Mouse (Mus musculus): ENCODE data around the gene Pfkfb1.
A peak's percentile ranks its signal among the peaks of the same experiment; 100 is the strongest.

Pfkfb1 gene

DNA sequence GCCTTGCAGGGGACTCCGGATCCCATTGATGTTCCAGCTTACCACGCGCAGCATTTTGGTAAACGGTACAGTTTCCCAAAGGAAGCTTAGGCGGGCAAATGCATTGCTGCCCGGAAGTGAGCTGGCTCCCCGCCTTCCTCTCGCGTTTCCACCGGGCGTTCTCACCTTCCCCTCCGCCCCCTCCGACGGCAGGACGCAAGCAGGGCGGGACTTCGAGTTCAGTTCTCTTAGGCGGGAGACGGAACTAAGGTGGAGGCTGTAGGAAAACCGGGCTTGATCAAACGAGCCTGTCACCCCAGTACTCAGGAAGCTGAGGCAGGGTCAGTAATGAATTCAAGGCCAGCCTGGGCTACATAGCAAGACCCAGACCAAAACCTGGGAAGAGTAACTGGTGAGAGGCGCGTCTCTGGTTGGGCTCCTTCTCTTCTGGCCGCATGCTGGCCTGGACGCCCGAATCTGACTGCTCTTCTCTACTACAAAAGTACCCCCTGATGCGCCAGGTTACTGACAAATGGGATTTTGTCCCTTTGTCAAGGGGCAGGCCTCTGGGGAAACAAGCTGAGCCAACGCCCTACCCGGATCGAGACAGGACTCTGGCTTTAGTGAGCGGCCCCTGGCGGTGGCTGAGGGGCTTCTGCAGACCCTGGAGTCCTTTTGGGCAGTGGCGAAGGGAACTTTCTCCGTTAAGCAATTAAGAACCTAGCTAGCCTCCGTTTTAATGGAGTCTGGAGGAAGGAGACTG, at the start of gene Pfkfb1:
Pfkfb1 (plus strand) TSS at position 207 of the 742 bp plus-strand sequence.
- peak; percentile 63 to 65 for DNase-seq

DNA sequence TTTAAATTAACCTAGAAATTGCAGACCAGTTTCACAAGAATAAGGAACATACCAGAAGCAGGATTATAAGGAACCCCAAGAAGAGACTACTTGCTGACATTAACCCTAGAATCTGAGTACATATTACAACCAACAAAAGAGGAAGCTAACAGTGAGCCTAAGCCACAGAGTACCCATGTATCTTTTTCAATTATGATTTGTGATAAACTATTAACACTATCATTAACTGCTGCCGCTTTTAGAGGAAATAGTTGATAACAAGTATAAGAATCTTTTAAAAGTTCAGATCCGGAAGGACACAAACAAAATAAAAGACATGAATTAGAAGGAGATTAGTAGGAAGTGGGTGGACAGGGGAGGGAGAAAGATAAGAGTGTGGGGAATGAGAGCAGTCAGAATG, 47.9 kb upstream of the Pfkfb1 start:
- no peak for DNase-seq

DNA sequence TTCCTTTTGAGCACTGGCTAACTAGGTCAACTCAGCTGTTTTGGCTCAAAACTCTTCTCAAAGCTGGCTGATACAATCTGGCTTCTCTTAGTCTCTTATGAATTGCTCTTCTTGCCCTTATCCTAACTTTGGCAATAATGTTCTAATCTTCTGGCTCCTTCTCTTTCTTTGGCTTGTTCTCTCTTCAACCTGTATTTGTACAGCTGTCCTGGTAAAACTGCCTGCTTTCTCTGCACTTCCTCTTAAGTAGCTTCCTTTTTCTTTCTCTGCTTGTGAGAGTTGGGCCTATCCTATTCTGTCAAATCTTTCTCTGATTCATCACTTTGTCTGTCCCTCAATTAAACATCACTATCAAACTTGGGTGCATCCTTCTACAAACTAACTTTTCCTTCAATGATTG, 46.3 kb upstream of the Pfkfb1 start:
- no peak for DNase-seq

DNA sequence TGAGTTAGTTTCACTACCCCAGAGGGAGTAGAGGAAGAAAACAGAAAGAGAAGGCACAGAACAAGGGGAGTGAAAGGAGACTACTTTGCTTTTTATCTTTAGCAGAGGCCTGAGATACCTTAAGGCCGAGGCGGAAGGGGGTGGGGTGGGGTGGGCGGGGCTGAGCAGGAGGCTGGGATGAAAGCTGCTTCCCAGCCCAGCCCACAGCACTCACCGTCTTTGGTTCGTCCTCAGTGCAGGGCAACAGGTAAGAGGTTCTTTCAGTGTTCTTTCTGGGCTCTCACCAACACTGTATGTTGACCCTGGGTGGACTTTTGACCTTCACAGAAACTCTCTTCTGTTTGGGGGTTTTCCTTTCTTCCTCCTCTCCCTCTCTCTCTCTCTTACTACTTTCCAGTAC, 40.8 kb upstream of the Pfkfb1 start, which contains the start of gene Alas2:
Alas2 (plus strand) TSS at position 137 of the 400 bp plus-strand sequence.
- DNase-seq, result no peak

DNA sequence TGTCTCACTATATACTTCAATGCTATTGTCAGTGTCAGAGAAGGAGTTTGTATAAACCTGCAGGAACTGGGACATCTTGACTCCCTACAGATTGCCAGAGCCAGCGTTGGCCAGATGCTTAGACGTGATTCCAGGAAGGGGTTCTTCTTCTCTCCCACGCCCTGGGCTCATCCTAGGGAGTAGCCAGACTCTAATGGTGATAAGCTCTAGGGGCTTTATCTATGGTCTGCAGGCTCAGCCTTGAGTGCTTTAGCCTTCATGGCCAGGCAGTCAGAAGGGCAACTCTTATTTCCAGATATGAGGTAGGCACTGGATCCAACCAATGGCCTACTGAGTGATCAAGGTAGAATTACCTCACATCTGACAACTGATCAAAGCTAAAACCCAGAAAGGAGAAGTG, 38.4 kb upstream of the Pfkfb1 start:
- DNase-seq, result no peak

DNA sequence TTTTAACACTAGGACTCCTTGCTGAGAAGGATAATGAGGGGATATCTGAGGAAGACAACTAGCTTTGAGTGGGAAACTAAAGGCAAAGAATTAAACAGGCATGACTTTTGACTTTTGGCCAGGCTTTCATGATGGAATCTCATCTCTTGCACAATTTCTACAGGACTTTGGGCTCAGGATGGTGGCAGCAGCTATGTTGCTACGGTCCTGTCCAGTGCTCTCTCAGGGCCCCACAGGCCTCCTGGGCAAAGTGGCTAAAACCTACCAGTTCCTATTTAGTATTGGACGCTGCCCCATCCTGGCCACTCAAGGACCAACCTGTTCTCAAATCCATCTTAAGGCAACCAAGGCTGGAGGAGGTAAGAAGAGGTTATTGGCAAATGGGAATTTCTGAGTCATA, 36.0 kb upstream of the Pfkfb1 start:
- no peak for DNase-seq

DNA sequence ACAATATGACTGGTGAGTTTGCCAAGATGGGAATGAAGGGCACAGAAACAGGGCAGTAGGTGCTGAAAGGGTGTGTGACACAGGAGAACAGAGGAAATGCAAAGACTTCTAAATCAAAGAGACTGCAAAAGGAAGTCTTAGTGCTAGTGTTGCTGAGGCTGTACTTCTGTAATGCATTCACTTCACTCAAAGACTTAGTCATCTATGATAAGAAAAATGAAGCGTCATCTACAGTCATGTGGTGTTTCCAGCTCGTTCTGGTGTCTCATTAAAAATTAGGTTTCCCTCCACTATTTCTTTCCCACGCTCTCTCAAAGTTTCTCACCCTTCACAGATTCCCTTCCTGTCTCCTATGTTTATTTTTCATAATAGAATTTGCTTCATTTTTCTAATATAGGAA, 34.0 kb upstream of the Pfkfb1 start:
- DNase-seq, result no peak

DNA sequence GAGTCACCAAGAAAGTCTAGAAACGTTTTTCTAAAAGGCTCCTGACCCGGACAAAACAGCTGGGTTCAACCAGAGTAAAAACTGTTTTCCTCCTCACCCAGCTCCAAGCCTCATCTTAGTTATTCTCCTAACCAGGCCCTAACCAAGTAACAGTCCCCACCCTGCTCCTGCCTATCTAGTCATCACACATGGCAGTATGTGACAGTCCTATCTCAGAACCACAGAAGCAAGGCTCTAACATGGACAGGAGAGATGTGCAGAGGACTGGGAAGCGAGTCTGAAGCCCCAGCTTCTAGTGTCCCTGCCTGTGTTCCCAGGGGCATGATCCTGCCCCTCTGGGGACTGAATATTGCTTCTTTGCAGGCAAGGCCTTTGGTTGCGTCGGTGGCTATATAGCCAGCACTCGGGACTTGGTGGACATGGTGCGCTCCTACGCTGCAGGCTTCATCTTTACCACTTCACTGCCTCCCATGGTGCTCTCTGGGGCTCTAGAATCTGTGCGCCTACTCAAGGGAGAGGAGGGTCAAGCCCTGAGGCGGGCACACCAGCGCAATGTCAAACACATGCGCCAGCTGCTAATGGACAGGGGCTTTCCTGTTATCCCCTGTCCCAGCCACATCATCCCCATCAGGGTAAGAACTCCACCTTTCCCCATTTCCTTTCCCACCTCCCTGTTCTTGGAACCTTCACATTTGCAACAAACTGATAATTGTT, 23.2 kb upstream of the Pfkfb1 start:
- DNase-seq, result no peak

DNA sequence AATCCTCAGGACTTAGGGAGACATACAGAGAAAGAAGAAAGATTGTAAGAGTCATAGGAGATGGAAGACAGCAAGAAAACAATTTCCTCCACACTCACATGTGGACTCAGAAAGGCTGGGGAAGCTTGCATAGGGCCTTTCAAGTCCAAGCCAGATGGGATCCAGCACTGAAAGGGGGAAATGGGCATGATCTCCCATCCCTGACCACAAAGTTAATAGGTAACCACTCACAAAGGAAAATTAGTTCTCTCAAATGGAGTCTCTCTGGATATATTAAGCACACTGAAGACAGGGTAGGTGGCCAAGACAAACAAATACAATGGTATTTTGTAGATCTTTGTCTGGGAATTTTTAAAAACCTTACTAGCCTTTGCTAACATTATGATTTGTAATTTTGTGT, 6.1 kb upstream of the Pfkfb1 start:
- no peak for DNase-seq

DNA sequence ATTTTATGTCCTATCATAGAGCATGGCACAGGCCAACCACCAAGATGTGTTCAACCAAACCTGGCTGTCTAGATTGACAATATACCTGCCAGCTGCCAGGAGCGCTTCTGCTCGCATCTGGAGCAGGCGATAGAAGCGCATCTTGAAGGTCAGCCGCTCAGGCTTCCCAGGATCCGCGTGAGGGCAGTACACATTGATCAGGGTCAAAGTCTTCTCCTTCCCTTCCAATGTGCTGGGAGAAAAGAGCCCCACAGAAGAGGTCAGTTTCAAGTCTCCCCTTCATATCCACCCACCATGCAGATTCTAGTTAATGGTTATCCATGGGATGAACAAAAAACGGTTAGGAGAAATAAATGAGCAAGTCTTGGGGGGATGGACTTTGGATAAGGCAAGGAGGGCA, 2.9 kb upstream of the Pfkfb1 start:
- DNase-seq, result no peak

DNA sequence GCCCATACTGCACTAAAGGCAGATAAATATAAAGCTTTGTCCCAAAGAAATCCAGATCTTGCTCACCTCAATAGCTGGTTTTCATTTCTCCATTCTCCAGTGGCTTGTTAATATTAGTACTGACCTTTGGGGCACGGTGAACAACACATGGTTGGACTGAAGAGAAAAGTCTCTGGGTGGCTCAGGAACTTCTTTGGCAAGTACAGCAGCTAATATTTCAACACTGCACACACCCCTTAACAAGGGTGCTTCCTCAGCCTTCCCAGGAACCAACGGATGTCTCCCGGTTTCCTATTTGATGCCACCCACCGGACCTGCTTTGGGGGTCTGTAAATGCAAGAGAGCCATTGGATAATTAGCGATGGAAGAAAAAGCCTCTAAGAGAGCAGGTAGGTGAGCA, 1.7 kb downstream of the Pfkfb1 start, which contains the start of gene Apex2:
Apex2 (minus strand) TSS at position 173 of the 400 bp plus-strand sequence.
- no peak for DNase-seq

DNA sequence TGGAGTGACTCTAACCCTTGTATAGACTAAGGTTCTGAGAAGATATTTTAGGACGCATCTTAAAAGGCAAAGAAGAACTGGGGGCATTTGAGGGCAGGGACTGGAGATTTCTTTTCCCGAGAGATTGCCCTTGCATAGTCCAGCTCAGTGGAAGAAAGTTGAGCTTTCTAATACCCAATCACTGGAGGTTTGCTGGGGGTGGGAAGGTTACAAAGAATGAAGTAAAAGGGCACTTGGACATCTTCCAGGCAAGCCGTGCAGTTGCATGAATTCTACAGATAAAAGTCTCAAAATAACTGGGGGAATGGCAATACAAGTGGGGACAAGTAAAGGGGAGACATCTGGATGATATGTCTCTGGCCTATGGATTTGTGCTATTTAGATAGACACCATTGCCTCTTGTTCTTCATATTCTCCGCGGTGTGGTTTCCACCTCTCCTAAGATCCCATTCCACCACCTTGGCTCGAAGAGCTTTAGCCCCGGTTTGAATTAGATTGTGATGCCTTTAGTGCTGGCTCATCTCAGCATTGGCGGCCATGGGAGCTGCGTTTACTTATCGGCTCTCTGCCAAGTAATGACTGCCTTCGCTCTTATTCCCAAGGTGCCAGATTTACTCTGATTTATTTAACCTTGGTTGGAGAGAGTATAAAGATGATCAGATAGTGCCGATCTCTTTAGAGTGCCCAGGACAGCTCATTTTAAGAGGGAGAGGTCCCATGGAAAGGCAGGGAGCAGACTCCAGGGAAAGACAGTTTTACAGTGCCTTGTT, 5.4 kb downstream of the Pfkfb1 start:
- no peak for DNase-seq

DNA sequence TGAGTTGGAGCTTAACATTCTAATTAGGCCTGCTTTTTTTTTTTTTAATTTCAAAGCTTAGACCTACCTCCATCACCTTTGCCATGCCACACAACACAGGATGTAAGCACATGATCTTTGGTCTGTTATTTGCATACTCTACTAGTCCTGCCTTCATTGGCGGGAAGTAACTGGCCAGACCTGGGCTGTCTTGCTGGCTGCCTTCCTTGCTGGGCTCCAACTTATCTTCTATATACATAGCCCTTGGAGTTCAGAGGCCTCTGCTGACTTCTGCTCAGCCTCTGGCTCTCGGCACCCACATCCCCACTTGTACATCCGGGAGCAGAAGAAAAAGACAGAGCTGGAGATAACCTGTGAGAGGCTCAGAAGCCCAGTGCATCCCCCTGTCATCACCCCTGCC, 6.1 kb downstream of the Pfkfb1 start:
- DNase-seq, result no peak

DNA sequence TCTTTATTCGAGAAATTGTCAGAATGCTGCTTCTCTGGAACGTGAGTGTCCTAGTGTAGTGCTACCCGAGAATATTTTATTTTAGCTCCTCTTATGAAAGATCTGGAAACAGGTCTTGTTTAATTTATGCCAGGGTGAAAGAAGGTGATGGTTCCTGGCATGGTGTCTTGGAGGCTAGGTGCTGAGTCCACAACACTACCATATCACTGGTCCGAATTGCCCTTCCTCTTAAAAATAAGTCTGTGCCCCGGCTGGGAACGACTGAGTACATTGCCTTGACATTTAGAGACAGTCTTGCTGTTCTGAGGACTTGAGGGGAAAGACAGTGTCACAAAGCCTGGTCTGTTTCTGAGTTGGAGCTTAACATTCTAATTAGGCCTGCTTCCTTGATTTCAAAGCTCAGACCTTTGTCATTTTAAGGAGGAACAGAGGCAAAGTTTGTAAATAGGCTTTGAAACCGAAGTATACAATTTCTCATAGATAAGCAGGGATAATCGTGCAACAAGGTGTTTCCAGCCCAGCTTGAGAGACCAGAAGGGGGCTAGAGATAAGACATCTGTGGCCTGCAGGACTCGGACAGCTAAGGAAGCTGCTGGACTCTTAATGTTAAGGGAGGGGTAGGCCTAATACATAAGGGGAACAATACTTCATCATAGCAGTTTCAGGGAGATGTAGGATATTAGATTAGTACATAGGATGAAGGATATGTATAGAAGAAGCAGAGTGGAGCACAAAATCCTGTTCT, 7.2 kb downstream of the Pfkfb1 start:
- no peak for DNase-seq

DNA sequence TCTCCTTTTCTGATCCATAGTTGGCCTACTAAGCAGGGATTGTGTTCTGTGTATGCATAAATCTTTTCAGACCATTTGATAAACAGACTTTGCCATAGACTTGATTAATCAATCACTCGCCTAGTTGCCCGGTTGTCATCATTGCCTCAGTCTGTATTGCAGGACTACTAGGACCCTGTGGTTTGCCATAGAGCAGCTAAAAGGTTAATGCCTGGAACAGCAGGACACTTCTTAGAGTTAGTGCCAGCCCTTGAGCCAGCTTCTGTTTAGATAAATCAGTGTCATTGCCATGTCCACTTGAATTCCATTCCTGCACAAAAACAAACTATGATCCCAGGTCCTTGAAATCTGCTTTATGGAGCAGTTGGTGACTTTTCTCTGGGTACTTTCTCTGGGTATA, 10.9 kb downstream of the Pfkfb1 start:
- no peak for DNase-seq

DNA sequence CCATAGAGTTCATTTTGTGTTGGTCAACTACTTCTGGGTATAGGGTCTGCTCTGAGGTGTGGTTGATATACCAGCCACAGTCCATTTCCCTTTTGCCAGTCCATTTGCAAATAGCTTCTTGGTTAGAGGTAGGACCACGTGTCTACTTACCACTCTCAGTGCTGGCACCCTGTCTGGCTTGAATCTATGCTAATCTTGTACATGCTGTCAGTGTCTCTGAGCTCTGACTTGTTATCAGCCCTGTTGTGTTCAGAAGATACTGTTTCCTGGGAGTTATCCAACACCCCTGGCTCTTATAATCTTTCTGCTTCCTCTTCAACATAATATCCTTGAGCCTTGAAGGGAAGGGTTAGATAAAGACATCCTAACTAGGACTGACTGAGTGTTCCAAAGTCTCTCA, 48.4 kb downstream of the Pfkfb1 start:
- DNase-seq, result no peak

DNA sequence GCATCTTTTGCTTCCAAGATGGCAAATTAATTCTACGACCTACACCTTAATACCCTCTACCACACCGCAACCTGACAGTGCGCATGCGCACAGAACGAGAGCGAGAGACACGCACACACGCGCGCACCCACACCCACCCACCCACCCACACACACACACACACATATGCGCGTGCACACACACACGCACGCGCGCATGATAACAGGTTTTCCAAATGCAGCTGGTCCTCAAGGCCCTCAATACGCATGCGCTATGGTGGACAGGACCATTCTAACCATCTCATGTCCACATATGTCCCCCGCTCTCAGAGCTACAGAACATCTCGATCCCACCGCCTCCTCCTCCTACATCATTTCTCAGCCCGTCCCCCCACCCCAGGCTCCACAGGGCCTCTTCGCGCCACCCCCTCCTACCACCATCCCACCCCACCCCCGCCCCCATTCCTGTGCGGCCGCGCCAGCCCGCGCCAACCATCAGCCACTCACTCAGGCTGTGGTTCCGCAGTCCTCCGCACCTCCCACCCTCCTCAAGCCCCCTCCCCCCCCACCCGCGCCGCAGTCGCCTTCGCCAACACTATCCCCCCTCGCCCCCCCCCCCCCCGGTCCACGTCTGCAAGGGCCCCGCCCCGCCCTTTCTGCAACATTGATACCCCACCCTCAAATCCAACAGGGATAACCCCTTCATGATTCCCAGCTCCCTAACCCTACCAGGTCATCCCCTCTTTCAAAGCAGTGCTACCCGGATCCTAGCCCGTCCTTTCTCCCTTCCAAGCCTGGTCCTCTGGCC, 68.3 kb downstream of the Pfkfb1 start:
- no peak for DNase-seq

DNA sequence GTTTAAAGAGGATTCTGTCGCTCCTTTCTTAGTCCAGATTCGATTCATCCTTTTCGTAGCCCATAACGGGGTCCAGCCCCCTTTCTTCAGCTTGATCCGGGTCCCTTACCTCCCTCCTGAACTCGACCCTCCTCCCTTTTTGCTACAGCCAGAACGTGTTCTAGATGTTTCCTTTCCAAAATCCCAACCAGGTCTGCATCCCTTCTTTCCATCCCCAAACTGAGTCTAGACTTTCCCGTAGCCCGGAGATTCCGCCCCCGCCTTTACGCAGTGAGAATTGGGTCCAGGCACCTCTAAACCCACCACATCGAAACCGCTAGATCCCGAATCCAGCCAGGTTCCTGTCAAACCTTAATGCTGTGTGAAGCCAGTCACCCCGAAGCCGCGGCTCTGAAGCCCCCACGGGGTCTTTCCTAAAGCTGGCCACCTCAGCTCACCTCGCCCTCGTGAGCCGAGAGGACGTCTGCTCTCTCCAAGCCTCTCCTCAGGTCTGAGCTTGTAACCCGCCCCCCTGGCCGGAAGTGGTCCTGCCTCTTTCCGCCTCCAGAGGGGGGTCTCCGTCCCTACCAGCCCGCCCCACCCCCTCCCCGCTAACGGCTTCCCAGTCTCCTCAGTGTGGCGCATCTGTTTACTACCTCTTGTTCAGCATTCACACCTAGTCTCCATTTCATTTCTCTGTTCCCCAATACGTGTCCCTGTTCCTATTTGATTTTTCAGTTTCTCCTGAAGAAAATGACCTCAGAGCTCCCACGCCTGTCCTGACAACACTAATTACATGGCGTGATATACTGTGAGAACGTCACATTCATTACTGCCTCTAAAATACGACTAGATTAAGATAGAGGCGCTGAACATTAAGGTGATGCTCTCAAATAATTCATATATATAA, 69.1 kb downstream of the Pfkfb1 start, which contains the start of gene Tro:
Tro (minus strand) TSS at position 676 of the 889 bp plus-strand sequence.
- DNase-seq, result no peak

DNA sequence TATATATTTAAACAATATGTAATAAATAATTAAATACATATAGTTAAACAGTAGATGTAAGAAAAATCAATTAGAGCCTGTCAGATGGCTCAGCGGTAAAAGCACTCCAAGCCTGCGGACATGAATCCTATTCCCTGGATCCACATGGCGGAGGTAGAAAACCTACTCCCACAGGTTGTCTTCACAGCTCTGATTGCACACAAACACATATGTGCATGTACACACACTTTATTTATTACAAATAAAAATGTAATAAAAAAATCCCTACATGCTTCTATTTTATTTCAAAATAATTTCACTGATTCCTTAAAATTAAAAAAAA, 69.7 kb downstream of the Pfkfb1 start:
- no peak for DNase-seq

DNA sequence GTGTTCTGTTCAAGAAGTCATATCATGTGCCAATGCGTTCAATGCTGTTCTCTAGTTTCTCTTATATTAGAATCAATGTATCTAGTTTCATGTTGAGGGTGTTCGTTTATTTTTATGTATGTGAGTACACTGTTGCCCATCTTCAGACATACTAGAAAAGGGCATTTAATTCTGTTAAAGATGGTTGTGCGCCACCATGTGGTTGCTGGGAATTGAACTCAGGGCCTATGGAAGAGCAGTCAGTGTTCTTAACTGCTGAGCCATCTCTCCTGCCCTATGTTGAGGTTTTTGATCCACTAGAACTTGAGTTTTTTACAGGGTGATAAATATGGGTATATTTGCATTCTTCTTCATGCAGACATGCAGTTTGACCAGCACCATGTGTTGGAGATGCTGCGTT, 74.8 kb downstream of the Pfkfb1 start:
- DNase-seq, result peak in 1 of 2 experiments; percentile 9

DNA sequence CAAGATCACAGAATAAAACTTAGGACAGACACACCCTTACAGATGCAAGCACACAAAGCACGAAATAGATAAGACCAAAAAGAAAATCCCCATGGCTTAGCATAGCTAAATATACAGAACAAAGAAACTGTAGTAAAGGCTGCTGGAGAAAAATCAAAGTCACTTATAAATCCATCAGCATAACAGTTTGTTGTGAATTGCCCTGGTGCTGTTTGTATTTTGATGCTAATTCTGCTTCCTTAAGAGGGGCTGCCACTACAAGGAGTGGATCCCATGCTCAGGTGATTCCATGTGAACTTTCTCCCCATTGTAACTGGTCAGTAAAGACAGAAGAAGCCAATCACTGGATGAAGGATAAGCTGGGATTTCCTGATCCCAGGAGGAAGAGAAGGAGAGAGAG, 89.5 kb downstream of the Pfkfb1 start:
- DNase-seq, result no peak

Data from spleen, adult 18-20 months (tissue).